Mouse (Mus musculus) G1E (cell line): ENCODE measurements around the gene Wwc2.

Source experiments
- GATA1 ChIP-seq: IDR thresholded peaks from 2 replicates; pipeline ENCODE4 v1.6.1; 2012; ENCODE audit warnings: borderline replicate concordance, low read length, inconsistent platforms, mixed read lengths
- POLR2AphosphoS5 ChIP-seq: IDR thresholded peaks from 2 replicates; pipeline ENCODE4 v1.6.1; 2012; ENCODE audit warnings: low read depth, low read length, inconsistent platforms; ENCODE audit not compliant: insufficient replicate concordance

DNA sequence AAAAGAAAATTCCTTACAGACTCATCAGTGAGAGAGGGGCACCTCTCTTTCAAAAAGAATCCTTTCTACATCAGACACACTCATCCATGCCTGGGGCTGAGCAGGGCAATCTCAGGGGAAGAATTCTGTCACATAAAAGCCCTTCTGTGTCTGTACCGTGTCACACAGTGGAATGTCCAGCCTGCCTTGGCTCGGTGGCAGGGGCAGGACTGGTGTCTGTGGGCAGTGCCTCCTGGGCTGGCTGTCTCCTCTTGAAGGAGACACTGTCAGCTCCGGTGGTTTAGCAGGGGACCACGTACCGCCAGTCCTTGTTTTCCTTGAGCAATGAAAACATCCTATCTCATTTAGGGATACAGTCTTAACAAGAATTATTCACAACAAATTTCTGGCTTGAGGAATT, 165.1 kb downstream of the Wwc2 start:
- TF ChIP-seq GATA1 = no peak
- no peak for TF ChIP-seq POLR2AphosphoS5
